Mouse (Mus musculus): ENCODE results near the gene Trim9. TPM values are rescaled to one million over a fixed set of nuclear protein-coding genes. Genes with fewer than 3 reads are reported as not detected.

Trim9 gene
- total RNA-seq, 2 experiments from 2014 or later: 422 to 460 TPM

DNA sequence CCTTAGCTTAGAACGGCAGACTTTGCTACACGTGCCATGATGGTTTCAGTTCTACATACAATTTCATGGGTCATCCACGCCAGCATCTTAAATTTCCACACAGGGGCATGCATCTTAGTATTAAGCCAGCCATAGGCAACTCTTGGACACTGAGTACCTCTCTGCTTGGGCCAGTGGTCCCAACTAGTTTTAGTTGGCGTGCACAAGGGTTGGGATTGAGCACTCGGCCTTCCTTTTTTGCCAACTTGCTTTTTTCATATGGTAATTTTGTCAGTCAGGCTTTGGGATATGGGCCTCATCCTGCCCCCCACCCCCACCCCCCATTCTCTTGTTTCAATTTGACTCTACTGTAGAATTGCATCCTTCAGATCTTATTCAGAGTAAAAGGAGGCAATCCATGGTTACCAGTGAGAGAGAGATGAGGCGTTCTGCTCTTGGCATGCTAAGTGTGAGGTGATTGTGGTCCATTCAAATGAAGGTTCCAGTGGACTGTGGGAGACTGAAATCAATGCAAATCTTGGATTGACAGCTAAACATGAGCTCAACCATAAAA is 14.1 kb downstream of the Trim9 start:
- intact Hi-C loops (cut with DNase I): no loop called here
- DNase-seq (ENCODE audit: low spot score in 2 of 2): no peak

- no peak for DNase-seq (ENCODE audit: low spot score in 2 of 2)
- intact Hi-C loops (cut with DNase I): no loop called here
These were observed 18.4 kb downstream of the Trim9 start for GRCm38 (mm10) chr12:70329059-70329458.

DNA sequence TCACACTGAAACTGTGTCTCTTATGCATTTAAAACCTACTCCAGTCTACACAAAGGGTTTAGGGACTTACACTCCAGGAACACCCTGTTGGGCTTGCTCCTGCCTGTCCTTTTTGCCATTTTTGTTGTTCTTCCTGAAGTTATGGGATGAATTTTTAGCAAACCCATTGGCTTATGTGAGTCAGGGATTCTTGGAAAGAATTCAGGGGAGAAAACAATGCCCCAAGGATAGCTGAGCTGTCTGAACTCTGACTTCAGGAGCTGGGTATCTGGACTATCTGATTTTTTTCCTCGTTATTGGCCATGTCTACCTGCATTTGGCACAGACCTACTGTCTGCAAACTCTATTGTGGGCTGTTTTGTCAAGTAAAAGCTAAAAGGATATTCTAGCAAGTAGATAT is 20.5 kb downstream of the Trim9 start:
- no peak for DNase-seq (ENCODE audit: low spot score in 2 of 2)
- intact Hi-C loops (cut with DNase I): no loop called here

GRCm38 (mm10) chr12:70326393-70326792 is 21.0 kb downstream of the Trim9 start:
- DNase-seq (ENCODE audit: low spot score in 2 of 2): no peak
- intact Hi-C loops (cut with DNase I): no loop called here

GRCm38 (mm10) chr12:70325826-70326225 is 21.6 kb downstream of the Trim9 start:
- intact Hi-C loops (cut with DNase I): no loop called here

DNA sequence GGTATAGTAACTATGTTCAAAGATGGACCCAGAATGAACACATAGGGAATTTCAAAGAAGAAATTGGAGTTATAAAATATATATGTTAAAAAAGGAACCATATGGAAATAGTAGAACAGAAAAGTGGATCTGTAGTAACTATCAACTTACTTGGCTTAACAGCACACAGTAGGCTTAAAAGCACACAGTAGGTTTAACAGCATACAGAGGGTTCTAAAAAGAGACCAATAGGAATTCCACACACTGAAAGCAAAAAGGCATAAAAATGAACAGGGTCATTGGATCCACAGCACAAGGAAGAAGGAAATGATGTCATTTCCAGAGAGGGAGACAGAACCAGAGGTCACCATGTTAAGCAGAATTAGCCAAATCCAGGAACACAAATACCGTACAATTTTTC is 24.6 kb downstream of the Trim9 start:
- no peak for DNase-seq (ENCODE audit: low spot score in 2 of 2)
- intact Hi-C loops (cut with DNase I): no loop called here

More at GRCm38 (mm10) chr12:70325826-70326225, 21.6 kb downstream of the Trim9 start:
- no peak for DNase-seq (ENCODE audit: low spot score in 2 of 2)

GRCm38 (mm10) chr12:70316147-70316546 is 31.3 kb downstream of the Trim9 start:
- intact Hi-C loops (cut with DNase I): no loop called here
- DNase-seq (ENCODE audit: low spot score in 2 of 2): no peak

GRCm38 (mm10) chr12:70307881-70308280 is 39.5 kb downstream of the Trim9 start:
- peak in 1 of 2 experiments; percentile 60 for DNase-seq (ENCODE audit: low spot score in 2 of 2)
- intact Hi-C loops (cut with DNase I): no loop called here

GRCm38 (mm10) chr12:70307062-70307461 is 40.4 kb downstream of the Trim9 start:
- intact Hi-C loops (cut with DNase I): no loop called here
- DNase-seq (ENCODE audit: low spot score in 2 of 2): no peak

DNA sequence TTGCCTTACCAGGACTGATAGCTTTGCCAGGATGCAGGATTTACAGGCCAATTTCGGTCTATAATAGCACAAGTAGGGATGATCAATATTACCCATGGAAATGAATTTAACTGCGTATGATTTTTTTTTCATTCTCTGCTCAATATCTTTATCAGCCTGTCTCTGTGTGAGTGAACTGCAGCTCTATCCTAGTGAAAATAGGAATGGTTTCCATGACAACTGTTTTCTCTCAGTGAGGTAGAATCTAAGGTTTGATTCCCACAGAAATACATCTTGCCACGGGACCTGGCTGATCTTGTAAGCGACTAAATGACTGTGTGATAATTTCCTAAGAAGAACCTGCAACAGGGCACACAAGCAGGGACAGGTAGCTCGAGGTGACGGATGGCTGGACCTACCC is 43.4 kb downstream of the Trim9 start:
- intact Hi-C loops (cut with DNase I): no loop called here
- DNase-seq (ENCODE audit: low spot score in 2 of 2): no peak

DNA sequence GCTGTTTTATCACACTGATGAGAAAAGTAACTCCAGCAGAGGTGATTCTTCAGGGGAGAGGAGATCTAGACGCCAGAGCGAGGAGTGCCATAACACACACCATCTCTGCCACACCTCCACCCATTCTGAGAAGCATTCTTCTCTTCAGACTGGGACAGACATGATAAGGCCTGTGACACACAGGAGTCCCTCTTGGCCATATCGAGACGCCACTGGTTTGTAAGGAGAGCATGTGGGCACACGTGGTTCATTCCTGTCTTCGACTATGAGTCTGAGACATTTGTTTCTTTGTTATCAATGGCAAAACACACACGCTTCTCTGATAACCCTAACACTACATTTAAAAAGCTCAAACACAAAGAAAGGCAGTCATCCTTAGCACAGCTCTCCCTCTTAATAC is 43.9 kb downstream of the Trim9 start:
- no peak for DNase-seq (ENCODE audit: low spot score in 2 of 2)
- intact Hi-C loops (cut with DNase I): no loop called here

DNA sequence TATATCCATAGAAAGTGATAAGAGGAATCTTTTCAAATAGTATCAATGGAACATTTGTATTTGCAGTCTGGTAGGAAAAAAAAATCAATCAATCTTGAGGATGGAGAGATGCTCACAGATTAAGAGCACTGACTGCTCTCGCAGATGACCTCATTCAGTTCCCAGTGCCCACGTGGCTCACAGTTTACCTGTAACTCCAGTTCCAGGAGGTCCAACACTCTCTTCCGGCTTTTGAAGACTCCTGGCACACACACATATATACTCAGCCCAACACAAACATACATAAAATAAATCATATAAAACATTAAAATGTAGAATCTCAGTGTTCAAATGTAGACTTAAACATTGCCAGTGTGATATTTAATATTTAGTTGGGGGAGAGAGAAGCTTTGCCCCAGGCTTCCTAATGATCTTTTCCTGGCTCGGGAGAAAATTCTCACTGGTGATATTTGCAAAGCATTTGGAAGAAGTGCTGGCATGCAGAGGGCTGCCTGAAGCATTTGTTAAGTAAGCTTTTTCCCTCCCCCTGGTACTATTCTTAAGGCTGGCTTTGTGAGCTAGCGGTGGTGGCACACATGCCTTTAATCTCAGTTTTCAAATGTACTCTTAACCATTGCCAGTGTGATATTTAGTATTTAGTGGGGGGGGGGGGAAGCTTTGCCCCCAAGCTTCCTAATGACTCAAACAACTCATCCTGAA is 45.2 kb downstream of the Trim9 start:
- intact Hi-C loops (cut with DNase I): no loop called here
- DNase-seq (ENCODE audit: low spot score in 2 of 2): no peak

GRCm38 (mm10) chr12:70293927-70294684 is 53.3 kb downstream of the Trim9 start:
- peak in 1 of 2 experiments; percentile 33 for DNase-seq (ENCODE audit: low spot score in 2 of 2)
- intact Hi-C loops (cut with DNase I): loop anchor here (5.0 kb wide), 1 partner anchor 53 kb away; the partner anchor contains the start of gene Trim9

DNA sequence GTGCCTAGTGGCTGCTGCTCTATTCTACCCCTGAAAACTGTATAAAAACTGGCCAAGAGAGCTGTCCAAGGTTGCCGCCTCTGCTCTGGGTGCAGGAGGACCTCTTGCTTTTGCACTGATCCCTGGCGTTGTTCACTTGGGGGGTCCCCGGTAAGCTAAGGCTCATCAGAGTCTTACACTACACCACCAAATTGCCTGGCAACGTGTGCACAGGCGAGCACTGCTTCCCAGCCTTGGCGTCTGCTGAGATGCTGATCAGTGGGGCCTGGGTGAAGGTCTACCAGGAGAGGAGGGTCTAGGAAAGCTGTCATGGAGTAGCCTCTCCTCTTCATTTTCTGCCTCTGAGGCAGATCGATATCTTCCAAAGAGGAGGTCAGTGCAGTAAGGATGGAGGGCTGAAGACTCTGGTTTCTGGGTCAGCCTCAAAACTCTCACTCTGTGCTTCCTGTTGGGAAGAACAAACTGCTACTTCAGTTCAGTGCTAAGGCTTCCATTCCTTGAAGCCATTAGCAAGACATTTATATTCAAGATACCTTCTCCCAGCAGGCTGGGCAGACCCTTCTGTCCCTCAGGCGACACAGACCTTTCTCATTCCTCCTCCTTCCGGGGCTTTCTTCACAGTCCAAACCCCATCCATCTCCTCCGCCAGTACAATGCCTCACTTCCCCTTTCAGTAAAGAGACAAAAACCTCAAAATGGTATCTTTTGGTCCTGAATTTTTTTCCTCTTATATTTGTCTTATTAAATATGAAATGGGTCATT is 54.1 kb downstream of the Trim9 start:
- intact Hi-C loops (cut with DNase I): loop anchor here (5.0 kb wide), 1 partner anchor 54 kb away; the partner anchor contains the start of gene Trim9
- DNase-seq (ENCODE audit: low spot score in 2 of 2): no peak

DNA sequence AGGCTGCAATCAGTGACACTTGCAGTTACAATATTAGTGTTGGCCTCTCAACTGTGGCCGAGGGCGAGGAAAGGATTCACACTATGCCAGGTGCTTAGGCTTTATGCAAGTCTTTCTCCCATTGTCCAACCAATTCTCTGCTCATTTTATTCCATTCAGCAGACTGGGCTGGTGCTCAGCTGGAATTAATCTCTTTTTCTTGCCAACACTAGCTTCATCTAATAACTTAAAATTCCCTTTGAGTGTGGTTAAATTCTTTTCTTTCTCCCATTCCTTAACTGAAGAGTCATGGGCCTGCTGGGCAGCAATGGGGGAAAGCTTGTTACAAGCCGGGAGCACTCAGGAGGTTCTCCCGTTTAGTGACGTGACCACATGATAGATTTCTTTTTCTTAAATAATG is 61.9 kb downstream of the Trim9 start:
- intact Hi-C loops (cut with DNase I): no loop called here
- DNase-seq (ENCODE audit: low spot score in 2 of 2): no peak

DNA sequence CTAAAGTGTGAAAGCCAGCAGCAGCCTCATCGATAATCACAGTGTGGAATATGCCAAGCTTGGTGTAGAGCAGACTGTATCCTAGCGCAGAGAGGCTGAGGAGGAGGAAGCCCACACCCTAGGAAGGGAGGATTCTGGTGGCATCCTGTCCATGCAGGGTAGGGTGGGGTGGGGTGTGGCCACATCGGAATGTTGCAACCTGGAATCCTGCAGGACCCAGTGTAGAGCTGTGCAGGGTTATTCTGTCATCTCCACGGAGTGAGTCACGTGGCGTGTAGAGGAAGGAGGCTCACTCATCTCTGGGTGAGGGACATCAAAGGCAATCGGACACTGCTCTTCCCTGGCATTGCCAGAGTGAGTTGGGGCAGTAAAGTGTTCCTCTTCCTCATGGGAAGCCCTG is 62.4 kb downstream of the Trim9 start:
- no peak for DNase-seq (ENCODE audit: low spot score in 2 of 2)
- intact Hi-C loops (cut with DNase I): no loop called here

GRCm38 (mm10) chr12:70283116-70283731 is 64.2 kb downstream of the Trim9 start:
- peak; percentile 52 to 74 for DNase-seq (ENCODE audit: low spot score in 2 of 2)
- intact Hi-C loops (cut with DNase I): no loop called here

DNA sequence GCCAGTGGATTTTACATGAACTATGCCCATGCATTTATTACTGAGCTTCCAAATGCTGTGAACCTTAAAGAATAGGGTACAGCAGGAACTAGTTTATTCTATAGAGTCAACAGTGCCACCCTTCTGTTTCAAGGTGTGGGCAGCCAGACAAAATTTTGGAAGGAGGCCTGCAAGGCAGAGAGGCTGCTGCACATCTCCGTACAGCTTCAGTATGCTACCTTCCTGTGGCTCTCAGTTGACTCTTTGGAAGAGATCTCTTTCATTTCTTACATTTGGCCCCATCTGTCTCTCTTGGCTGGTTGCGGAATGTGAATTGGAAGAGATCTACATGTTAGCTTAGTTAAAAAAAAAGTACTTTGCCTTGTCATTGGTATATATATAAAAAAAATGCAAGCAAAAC is 66.5 kb downstream of the Trim9 start:
- no peak for DNase-seq (ENCODE audit: low spot score in 2 of 2)
- intact Hi-C loops (cut with DNase I): no loop called here

- intact Hi-C loops (cut with DNase I): no loop called here
- DNase-seq (ENCODE audit: low spot score in 2 of 2): no peak
These were observed 67.0 kb downstream of the Trim9 start for GRCm38 (mm10) chr12:70280381-70280780.
